Mouse (Mus musculus) brain, embryonic 14.5 days (tissue): Measurements from ENCODE around the gene Ror2.

Experiments
- CTCF ChIP-seq: fragments of 200-500 bp; IDR thresholded peaks from 2 replicates; pipeline ENCODE4 v1.5.1; 2012; ENCODE audit warnings: inconsistent platforms, mild to moderate bottlenecking, moderate library complexity, borderline replicate concordance; ENCODE audit not compliant: insufficient read depth, insufficient read length; ENCODE audit errors: extremely low read depth
- POLR2A ChIP-seq: fragments of 200-500 bp; IDR thresholded peaks from 2 replicates; pipeline ENCODE4 v1.6.1; 2012; ENCODE audit warnings: mild to moderate bottlenecking, inconsistent platforms, borderline replicate concordance; ENCODE audit not compliant: poor library complexity, insufficient read depth, insufficient read length, severe bottlenecking; ENCODE audit errors: extremely low read depth

DNA sequence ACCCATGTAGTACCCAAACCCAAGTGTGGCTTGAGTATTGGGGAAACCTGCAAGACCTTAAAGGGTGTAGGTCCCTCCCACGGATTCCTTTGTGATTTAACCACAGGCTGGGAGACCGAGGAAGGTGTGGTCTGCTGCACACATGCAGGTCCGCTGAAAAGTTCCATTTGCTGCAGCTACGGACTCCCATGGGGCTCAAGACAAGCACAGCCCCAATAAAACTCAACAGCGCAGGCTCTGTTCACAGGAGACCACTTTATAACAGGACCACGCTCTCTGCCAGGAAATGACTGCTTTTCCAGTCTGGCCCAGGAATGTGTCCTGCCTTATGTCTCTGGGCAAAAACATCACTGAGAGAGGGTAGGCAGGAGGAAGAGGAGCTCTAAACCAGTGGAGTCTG, 92.2 kb downstream of the Ror2 start:
- TF ChIP-seq POLR2A: no peak
- no peak for TF ChIP-seq CTCF
